Mouse (Mus musculus) hindbrain, postnatal 0 days (tissue): ENCODE data around the gene Grin3b. TPM values are rescaled to one million over a fixed set of nuclear protein-coding genes. Genes with fewer than 3 reads are reported as not detected.

Source experiments
- ATAC-seq: fragments of 200-750 bp; cut with Nextera tagmentation; 2 replicates; pipeline ENCODE4 v1.8.0; 2017; ENCODE audit warnings: mild to moderate bottlenecking, moderate TSS enrichment, moderate library complexity
- DNase-seq: peaks from one replicate; pipeline ENCODE4 v3.0.0-alpha.2; 2015; ENCODE audit warnings: low spot score
- H3K27ac ChIP-seq: fragments of 300-500 bp; sonication (generic); 2 replicates; pipeline ENCODE4 v1.5.1; 2014; ENCODE audit warnings: mild to moderate bottlenecking
- H3K27me3 ChIP-seq: fragments of 300-500 bp; sonication (generic); 2 replicates; pipeline ENCODE4 v1.6.1; 2014; ENCODE audit warnings: low read length, mixed read lengths; ENCODE audit not compliant: insufficient read depth
- H3K36me3 ChIP-seq: fragments of 300-500 bp; sonication (generic); 2 replicates; pipeline ENCODE4 v1.6.1; 2014; ENCODE audit warnings: low read length, mixed read lengths; ENCODE audit not compliant: insufficient read depth
- H3K4me1 ChIP-seq: fragments of 300-500 bp; sonication (generic); 2 replicates; pipeline ENCODE4 v1.6.1; 2014; ENCODE audit warnings: antibody characterized with exemption, low read length, mixed read lengths; ENCODE audit not compliant: insufficient read depth
- H3K4me2 ChIP-seq: fragments of 300-500 bp; sonication (generic); 2 replicates; pipeline ENCODE4 v1.6.1; 2014; ENCODE audit warnings: low read depth, mild to moderate bottlenecking, low read length, moderate library complexity, mixed read lengths
- H3K4me3 ChIP-seq: fragments of 300-500 bp; sonication (generic); 2 replicates; pipeline ENCODE4 v1.5.1; 2014; ENCODE audit warnings: low read length
- H3K9ac ChIP-seq: fragments of 300-500 bp; sonication (generic); replicated peaks from 2 replicates; pipeline ENCODE4 v1.6.1; 2014; ENCODE audit warnings: mild to moderate bottlenecking, low read length, moderate library complexity, mixed read lengths
- H3K9me3 ChIP-seq: fragments of 300-500 bp; sonication (generic); 2 replicates; pipeline ENCODE4 v1.6.1; 2016; ENCODE audit warnings: low read length, mixed read lengths
- CTCF ChIP-seq: IDR thresholded peaks from 2 replicates; pipeline ENCODE4 v1.5.1; 2016; ENCODE audit warnings: antibody characterized with exemption, control low read depth, low read depth
- WGBS: fragments of 180-500 bp; shearing (Covaris S2); extraction: QIAGEN DNeasy Blood & Tissue Kit; methylation state at CpG from one replicate; pipeline ENCODE4 v1.1.7; 2014; 5-methylcytosine and 5-hydroxymethylcytosine counted together
- polyA plus RNA-seq: library from polyadenylated mRNA; unstranded; fragments of >200 nt; fragmentation: Nextera tagmentation; extraction: Ambion mirVana; gene quantifications from 2 replicates; pipeline ENCODE4 v1.2.1, GENCODE M21; 2015
- total RNA-seq: library from RNA; depleted of rRNA; stranded (reverse); fragments of >200 nt; gene quantifications from 2 replicates; pipeline ENCODE4 v1.2.3, GENCODE M21; 2014; rRNA removed

Gene Grin3b
- total and polyA plus RNA-seq, 2 experiments from 2014 or later, result 0.51 to 0.68 TPM

DNA sequence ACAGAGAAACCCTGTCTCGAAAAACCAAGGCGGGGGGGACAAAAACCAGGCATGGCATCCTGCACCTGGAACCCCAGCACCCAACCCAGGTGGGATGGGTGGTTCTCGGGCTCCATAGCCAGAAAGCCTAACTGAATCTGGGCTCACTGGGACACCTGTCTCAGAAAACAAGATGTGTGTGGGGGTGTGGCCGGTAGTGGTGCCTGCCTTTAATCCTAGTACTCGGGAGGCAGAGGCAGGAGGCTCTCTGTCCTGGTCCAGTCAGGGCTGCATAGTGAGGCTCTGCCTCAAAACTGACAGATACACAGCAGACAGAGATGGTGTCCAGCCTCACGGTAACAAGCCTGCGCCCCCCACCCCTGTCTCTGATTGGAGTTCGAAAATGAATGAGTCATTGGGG lies 52.3 kb downstream of the Grin3b start:
- H3K9me3 ChIP-seq, result no peaks in the 10 kb centered on the region
- H3K27me3 ChIP-seq, result peaks cover 4% of the 10 kb centered on the region; the same call in 1 of the 2 replicates
- H3K27ac ChIP-seq, result no peak overlapping the region
- H3K4me1 ChIP-seq, result no peaks in the 10 kb centered on the region
- H3K36me3 ChIP-seq, result no peaks in the 10 kb centered on the region
- no peak overlapping the region for H3K9ac ChIP-seq
- ATAC-seq (no peak), DNase-seq (no peak)
- no peak overlapping the region for H3K4me3 ChIP-seq
- TF ChIP-seq CTCF, result no peak
- H3K4me2 ChIP-seq, result no peak overlapping the region
- WGBS, result 90% methylated on average over 8 of the region's 8 CpGs

- H3K36me3 ChIP-seq, result no peaks in the 10 kb centered on the region
- no peak for DNase-seq
- no peaks in the 10 kb centered on the region for H3K9me3 ChIP-seq
- H3K4me2 ChIP-seq, result no peak overlapping the region
- no peak for ATAC-seq
- no peak overlapping the region for H3K9ac ChIP-seq
- H3K27ac ChIP-seq, result no peak overlapping the region
- TF ChIP-seq CTCF, result no peak
- 72% methylated on average over 5 of the region's 5 CpGs for WGBS
- peaks cover under 1% of the 10 kb centered on the region; the same call in 1 of the 2 replicates for H3K27me3 ChIP-seq
- no peaks in the 10 kb centered on the region for H3K4me1 ChIP-seq
- no peak overlapping the region for H3K4me3 ChIP-seq
These were observed 53.2 kb downstream of the Grin3b start for GRCm38 (mm10) chr10:80023758-80024157.

- no peaks in the 10 kb centered on the region for H3K9me3 ChIP-seq
- ATAC-seq, result no peak
- no peak overlapping the region for H3K9ac ChIP-seq
- no peak for DNase-seq
- no peaks in the 10 kb centered on the region for H3K4me1 ChIP-seq
- no peaks in the 10 kb centered on the region for H3K36me3 ChIP-seq
- 69% methylated on average over 15 of the region's 15 CpGs for WGBS
- no peak overlapping the region for H3K4me2 ChIP-seq
- H3K27ac ChIP-seq, result no peak overlapping the region
- TF ChIP-seq CTCF, result no peak
- no peak overlapping the region for H3K4me3 ChIP-seq
- H3K27me3 ChIP-seq, result no peaks in the 10 kb centered on the region; the same call in 1 of the 2 replicates
These were observed 53.9 kb downstream of the Grin3b start for GRCm38 (mm10) chr10:80024229-80025043.

GRCm38 (mm10) chr10:80025044-80025347 lies 54.5 kb downstream of the Grin3b start:
- H3K27me3 ChIP-seq, result no peaks in the 10 kb centered on the region; the same call in 1 of the 2 replicates
- H3K36me3 ChIP-seq, result no peaks in the 10 kb centered on the region
- no peak overlapping the region for H3K9ac ChIP-seq
- no peak for TF ChIP-seq CTCF
- H3K4me2 ChIP-seq, result no peak overlapping the region
- DNase-seq (no peak), ATAC-seq (no peak)
- no peak overlapping the region for H3K27ac ChIP-seq
- H3K9me3 ChIP-seq, result no peaks in the 10 kb centered on the region
- no peak overlapping the region for H3K4me3 ChIP-seq
- H3K4me1 ChIP-seq, result no peaks in the 10 kb centered on the region
- WGBS, result 44% methylated on average over 4 of the region's 4 CpGs

GRCm38 (mm10) chr10:80025463-80025862 lies 54.9 kb downstream of the Grin3b start:
- no peak for ATAC-seq
- no peak overlapping the region for H3K4me3 ChIP-seq
- 78% methylated on average over 10 of the region's 10 CpGs for WGBS
- DNase-seq, result no peak
- H3K27me3 ChIP-seq, result no peaks in the 10 kb centered on the region
- no peaks in the 10 kb centered on the region for H3K4me1 ChIP-seq
- TF ChIP-seq CTCF, result no peak
- H3K9ac ChIP-seq, result no peak overlapping the region
- H3K9me3 ChIP-seq, result no peaks in the 10 kb centered on the region
- no peaks in the 10 kb centered on the region for H3K36me3 ChIP-seq
- no peak overlapping the region for H3K27ac ChIP-seq
- H3K4me2 ChIP-seq, result no peak overlapping the region

- no peak for TF ChIP-seq CTCF
- Histone ChIP-seq H3K4me2 (no peak overlapping the region), H3K9me3 (no peaks in the 10 kb centered on the region), H3K27me3 (no peaks in the 10 kb centered on the region), H3K4me1 (no peaks in the 10 kb centered on the region), H3K27ac (no peak overlapping the region), H3K36me3 (no peaks in the 10 kb centered on the region), H3K9ac (no peak overlapping the region), H3K4me3 (no peak overlapping the region)
- 61% methylated on average over 12 of the region's 12 CpGs for WGBS
- ATAC-seq, result no peak
- DNase-seq, result no peak
These were observed 55.4 kb downstream of the Grin3b start for GRCm38 (mm10) chr10:80025889-80026288.

Other genes starting within 250 kb of the Grin3b start
Only the 30 nearest of the 32 such genes appear.
- gene Rnf126, start 203.8 kb upstream of the Grin3b start, total RNA-seq, result 112 and 120 TPM in 2 replicates
- gene Rnf126, start 203.8 kb upstream of the Grin3b start, polyA plus RNA-seq, result 108 and 119 TPM in 2 replicates
- gene Fstl3, start 193.4 kb upstream of the Grin3b start, total RNA-seq, result 2.6 and 3.3 TPM in 2 replicates
- gene Fstl3, start 193.4 kb upstream of the Grin3b start, polyA plus RNA-seq, result 3.1 and 3.2 TPM in 2 replicates
- gene Prss57, start 179.8 kb upstream of the Grin3b start, total RNA-seq, result 0.54 and 1.8 TPM in 2 replicates
- gene Prss57, start 179.8 kb upstream of the Grin3b start, polyA plus RNA-seq, result 0.13 and 0.33 TPM in 2 replicates
- gene Palm, start 177.1 kb upstream of the Grin3b start, total RNA-seq, result 156 and 157 TPM in 2 replicates
- 221 and 242 TPM in 2 replicates for gene Palm, start 177.1 kb upstream of the Grin3b start, polyA plus RNA-seq
- 0.05 and 0.22 TPM in 2 replicates for gene Misp, start 149.7 kb upstream of the Grin3b start, total RNA-seq
- gene Misp, start 149.7 kb upstream of the Grin3b start, polyA plus RNA-seq, result 0.33 TPM in 1 of 2 replicates, not detected in the other
- gene Ptbp1, start 116.3 kb upstream of the Grin3b start, total RNA-seq, result 166 and 173 TPM in 2 replicates
- gene Ptbp1, start 116.3 kb upstream of the Grin3b start, polyA plus RNA-seq, result 58.9 and 65.5 TPM in 2 replicates
- gene Prtn3, start 96.2 kb upstream of the Grin3b start, total RNA-seq, result 9.4 and 20.5 TPM in 2 replicates
- 11.6 and 11.8 TPM in 2 replicates for gene Prtn3, start 96.2 kb upstream of the Grin3b start, polyA plus RNA-seq
- 487 and 541 TPM in 2 replicates for gene Plppr3, start 96.1 kb upstream of the Grin3b start, total RNA-seq
- 268 and 283 TPM in 2 replicates for gene Plppr3, start 96.1 kb upstream of the Grin3b start, polyA plus RNA-seq
- not detected in 2 replicates for gene Elane, start 84.5 kb upstream of the Grin3b start, total RNA-seq
- 0.24 TPM in 1 of 2 replicates, not detected in the other for gene Elane, start 84.5 kb upstream of the Grin3b start, polyA plus RNA-seq
- not detected in 2 replicates for gene Cfd, start 79.9 kb upstream of the Grin3b start, total RNA-seq
- not detected in 2 replicates for gene Cfd, start 79.9 kb upstream of the Grin3b start, polyA plus RNA-seq
- 71.4 and 82.2 TPM in 2 replicates for gene Med16, start 61.8 kb upstream of the Grin3b start, total RNA-seq
- 43.2 and 48.4 TPM in 2 replicates for gene Med16, start 61.8 kb upstream of the Grin3b start, polyA plus RNA-seq
- not detected in 2 replicates for gene Gm26602, start 59.9 kb upstream of the Grin3b start, total RNA-seq
- gene Gm26602, start 59.9 kb upstream of the Grin3b start, polyA plus RNA-seq, result 4.9 and 17.2 TPM in 2 replicates
- 7.7 and 9.4 TPM in 2 replicates for gene Kiss1r, start 53.7 kb upstream of the Grin3b start, total RNA-seq
- 3.4 and 3.9 TPM in 2 replicates for gene Kiss1r, start 53.7 kb upstream of the Grin3b start, polyA plus RNA-seq
- gene R3hdm4, start 49.5 kb upstream of the Grin3b start, total RNA-seq, result 111 and 133 TPM in 2 replicates
- gene R3hdm4, start 49.5 kb upstream of the Grin3b start, polyA plus RNA-seq, result 252 and 267 TPM in 2 replicates
- 9.7 and 10.1 TPM in 2 replicates for gene Arid3a, start 43.7 kb upstream of the Grin3b start, total RNA-seq
- gene Arid3a, start 43.7 kb upstream of the Grin3b start, polyA plus RNA-seq, result 2.5 and 2.6 TPM in 2 replicates
- gene Wdr18, start 10.6 kb upstream of the Grin3b start, total RNA-seq, result 74.6 and 81.6 TPM in 2 replicates
- 109 TPM in 2 replicates for gene Wdr18, start 10.6 kb upstream of the Grin3b start, polyA plus RNA-seq
- gene Tmem259, start 13.6 kb downstream of the Grin3b start, total RNA-seq, result 161 and 179 TPM in 2 replicates
- 25.6 and 27.1 TPM in 2 replicates for gene Tmem259, start 13.6 kb downstream of the Grin3b start, polyA plus RNA-seq
- 17.2 and 17.9 TPM in 2 replicates for gene Cnn2, start 17.9 kb downstream of the Grin3b start, total RNA-seq
- 15.0 and 16.4 TPM in 2 replicates for gene Cnn2, start 17.9 kb downstream of the Grin3b start, polyA plus RNA-seq
- 11.6 and 19.1 TPM in 2 replicates for gene Abca7, start 25.8 kb downstream of the Grin3b start, total RNA-seq
- 2.3 and 2.4 TPM in 2 replicates for gene Abca7, start 25.8 kb downstream of the Grin3b start, polyA plus RNA-seq
- 2.9 and 3.3 TPM in 2 replicates for gene Arhgap45, start 45.9 kb downstream of the Grin3b start, total RNA-seq
- 1.7 and 1.8 TPM in 2 replicates for gene Arhgap45, start 45.9 kb downstream of the Grin3b start, polyA plus RNA-seq
- gene Polr2e, start 69.1 kb downstream of the Grin3b start, total RNA-seq, result 93.3 and 100 TPM in 2 replicates
- gene Polr2e, start 69.1 kb downstream of the Grin3b start, polyA plus RNA-seq, result 143 TPM in 2 replicates
- 373 and 379 TPM in 2 replicates for gene Gpx4, start 76.5 kb downstream of the Grin3b start, total RNA-seq
- gene Gpx4, start 76.5 kb downstream of the Grin3b start, polyA plus RNA-seq, result 757 and 762 TPM in 2 replicates
- 22.8 and 23.7 TPM in 2 replicates for gene Sbno2, start 134.9 kb downstream of the Grin3b start, total RNA-seq
- gene Sbno2, start 134.9 kb downstream of the Grin3b start, polyA plus RNA-seq, result 6.9 and 7.8 TPM in 2 replicates
- gene Stk11, start 145.1 kb downstream of the Grin3b start, total RNA-seq, result 86.4 and 86.6 TPM in 2 replicates
- 13.9 and 15.0 TPM in 2 replicates for gene Stk11, start 145.1 kb downstream of the Grin3b start, polyA plus RNA-seq
- 273 and 303 TPM in 2 replicates for gene Atp5d, start 167.9 kb downstream of the Grin3b start, total RNA-seq
- gene Atp5d, start 167.9 kb downstream of the Grin3b start, polyA plus RNA-seq, result 733 and 736 TPM in 2 replicates
- 270 and 288 TPM in 2 replicates for gene Cbarp, start 170.1 kb downstream of the Grin3b start, total RNA-seq
- gene Cbarp, start 170.1 kb downstream of the Grin3b start, polyA plus RNA-seq, result 95.5 and 106 TPM in 2 replicates
- 146 and 172 TPM in 2 replicates for gene Midn, start 177.6 kb downstream of the Grin3b start, total RNA-seq
- gene Midn, start 177.6 kb downstream of the Grin3b start, polyA plus RNA-seq, result 14.7 and 15.8 TPM in 2 replicates
- gene Cirbp, start 195.3 kb downstream of the Grin3b start, total RNA-seq, result 257 and 261 TPM in 2 replicates
- 730 and 732 TPM in 2 replicates for gene Cirbp, start 195.3 kb downstream of the Grin3b start, polyA plus RNA-seq
- gene 1600002K03Rik, start 202.2 kb downstream of the Grin3b start, total RNA-seq, result 2.6 and 3.2 TPM in 2 replicates
- 4.3 and 4.4 TPM in 2 replicates for gene 1600002K03Rik, start 202.2 kb downstream of the Grin3b start, polyA plus RNA-seq
- 24.0 and 32.8 TPM in 2 replicates for gene Efna2, start 208.8 kb downstream of the Grin3b start, total RNA-seq
- gene Efna2, start 208.8 kb downstream of the Grin3b start, polyA plus RNA-seq, result 23.2 and 23.8 TPM in 2 replicates